Mouse (Mus musculus): ENCODE results near the gene Nat8f2. TPM values are rescaled to one million over a fixed set of nuclear protein-coding genes. Genes with fewer than 3 reads are reported as not detected.
"Not testable (repeated sequence)": the region's sequence is repeated elsewhere in the genome, so short reads cannot be mapped to it uniquely, and the experiment has no call there.

Nat8f2 gene
- polyA plus RNA-seq, 1 experiment from 2014 or later = 0.01 TPM

GRCm38 (mm10) chr6:85839982-85840381, 29.0 kb downstream of the Nat8f2 start:
- in situ Hi-C loops (cut with MboI; ENCODE audit: low pct_unique_long_range_greater_than_20kb) = no loop called here
- CTCF ChIA-PET = interaction anchor here (1.2 kb wide), 1 partner anchor 11 kb away, joined by 4 read pairs; no protein-coding TSS in a partner anchor
- POLR2A ChIA-PET = no interaction called here
- DNase-seq (ENCODE audit: low read depth, low spot score) (no peak), ATAC-seq (no peak)
- TF ChIP-seq CTCF (IDR thresholded peaks at IDR 0.05) = no peak
- H3K27me3 ChIP-seq = no peaks in the 10 kb centered on the region

DNA sequence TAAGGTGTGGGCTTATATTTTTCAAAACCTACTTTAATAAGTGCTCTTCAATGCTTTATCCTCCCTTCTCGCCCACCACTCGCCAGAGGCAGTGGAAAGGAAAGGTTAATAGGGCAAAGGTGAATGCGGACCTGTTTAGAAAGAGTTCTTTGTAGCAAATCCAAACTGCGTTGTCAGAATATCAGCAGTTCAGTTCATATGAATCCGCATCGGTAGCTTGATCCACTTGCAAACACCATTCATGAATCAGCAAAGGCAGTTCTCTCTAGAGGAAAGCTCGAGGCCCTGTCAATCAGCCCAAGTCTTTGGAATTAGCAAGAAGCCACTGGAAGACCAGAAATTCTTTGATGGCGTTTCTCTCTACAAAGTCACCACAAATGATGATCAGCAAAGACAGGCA, 30.3 kb downstream of the Nat8f2 start:
- in situ Hi-C loops (cut with MboI; ENCODE audit: low pct_unique_long_range_greater_than_20kb) = no loop called here
- CTCF ChIA-PET = no interaction called here
- TF ChIP-seq CTCF (IDR thresholded peaks at IDR 0.05) = no peak

GRCm38 (mm10) chr6:85837307-85837706, 31.7 kb downstream of the Nat8f2 start:
- in situ Hi-C loops (cut with MboI; ENCODE audit: low pct_unique_long_range_greater_than_20kb); ATAC-seq; H3K27me3 ChIP-seq; DNase-seq (ENCODE audit: low read depth, low spot score); POLR2A ChIA-PET; CTCF ChIA-PET: not testable (repeated sequence)

More for the DNA sequence above, 30.3 kb downstream of the Nat8f2 start:
- no peak for DNase-seq (ENCODE audit: low read depth, low spot score)
- H3K27me3 ChIP-seq = no peaks in the 10 kb centered on the region
- no peak for ATAC-seq
- POLR2A ChIA-PET = no interaction called here

GRCm38 (mm10) chr6:85836827-85837226, 32.1 kb downstream of the Nat8f2 start:
- ATAC-seq; CTCF ChIA-PET; POLR2A ChIA-PET; H3K27me3 ChIP-seq; DNase-seq (ENCODE audit: low read depth, low spot score); in situ Hi-C loops (cut with MboI; ENCODE audit: low pct_unique_long_range_greater_than_20kb): not testable (repeated sequence)

DNA sequence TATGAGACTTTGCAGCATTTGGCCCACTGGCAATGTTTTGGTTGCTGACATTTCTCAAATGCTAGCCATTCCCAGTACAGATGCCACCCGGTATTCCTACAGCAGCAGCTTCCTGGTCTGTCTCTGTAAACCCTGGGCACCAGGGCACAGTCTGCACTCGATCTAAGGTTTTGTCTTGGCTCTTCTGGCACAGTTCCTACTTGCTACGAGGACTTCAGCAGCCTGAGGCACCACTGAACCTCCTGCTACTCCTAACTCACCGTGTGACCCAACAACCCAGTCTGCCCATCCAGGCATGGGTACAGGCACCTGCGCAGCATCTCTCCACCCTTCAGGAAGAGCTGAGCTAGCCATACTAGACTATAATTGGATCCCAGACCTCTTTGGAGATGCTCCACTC, 32.9 kb downstream of the Nat8f2 start:
- in situ Hi-C loops (cut with MboI; ENCODE audit: low pct_unique_long_range_greater_than_20kb); H3K27me3 ChIP-seq; CTCF ChIA-PET; ATAC-seq; POLR2A ChIA-PET; DNase-seq (ENCODE audit: low read depth, low spot score): not testable (repeated sequence)

DNA sequence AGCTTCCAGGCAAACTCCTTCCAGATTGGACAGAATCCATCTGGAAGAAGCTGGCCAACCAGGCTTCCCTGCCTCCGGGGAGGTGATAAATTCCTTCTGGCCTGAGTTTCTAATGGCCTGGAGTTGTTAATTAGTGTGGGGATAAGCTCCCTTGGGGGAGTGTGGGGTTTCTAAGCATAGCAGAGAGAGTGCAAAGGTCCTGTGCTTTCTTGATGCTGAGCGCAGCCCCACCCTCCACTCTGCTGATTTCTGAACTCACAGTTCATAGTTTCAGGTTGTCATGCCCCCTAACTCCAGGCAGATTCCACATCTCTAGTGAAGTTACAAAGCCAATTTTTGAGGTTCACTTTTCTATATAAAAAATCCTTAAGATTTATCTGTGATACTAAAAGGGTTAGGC, 33.9 kb downstream of the Nat8f2 start:
- ATAC-seq; CTCF ChIA-PET; in situ Hi-C loops (cut with MboI; ENCODE audit: low pct_unique_long_range_greater_than_20kb); DNase-seq (ENCODE audit: low read depth, low spot score); POLR2A ChIA-PET; H3K27me3 ChIP-seq: not testable (repeated sequence)

DNA sequence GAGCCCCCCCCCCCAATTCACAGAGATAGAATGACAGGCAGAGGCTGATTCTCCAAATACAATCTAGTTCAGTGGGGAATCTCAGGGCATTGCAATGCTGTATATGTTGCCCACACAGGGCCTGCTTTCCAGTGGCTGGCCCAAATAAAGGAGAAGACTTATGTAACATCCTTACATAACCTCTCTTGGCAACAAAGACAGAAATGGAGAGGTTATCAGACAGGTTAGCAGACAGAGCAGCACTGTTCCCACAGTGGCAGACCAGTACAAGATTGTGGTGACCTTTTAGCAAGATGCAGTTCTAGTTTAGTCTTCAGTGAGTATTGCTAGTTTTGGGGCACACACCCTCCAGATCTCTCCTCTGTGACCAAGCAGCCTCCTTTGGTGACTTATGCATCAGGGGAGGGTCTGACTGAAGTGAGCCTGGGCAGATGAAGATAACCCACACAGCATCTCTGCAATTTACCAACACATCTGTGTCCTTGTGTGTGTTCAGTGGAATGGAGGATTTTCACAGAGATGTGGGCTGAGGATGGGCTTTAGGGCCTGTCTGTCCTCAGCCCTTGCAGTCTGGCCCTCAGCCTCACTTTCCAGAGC, 34.4 kb downstream of the Nat8f2 start:
- ATAC-seq; in situ Hi-C loops (cut with MboI; ENCODE audit: low pct_unique_long_range_greater_than_20kb); H3K27me3 ChIP-seq; CTCF ChIA-PET; POLR2A ChIA-PET; DNase-seq (ENCODE audit: low read depth, low spot score): not testable (repeated sequence)

GRCm38 (mm10) chr6:85831796-85832321, 37.1 kb downstream of the Nat8f2 start, which contains the start of gene Nat8:
Gene Nat8, minus strand, starts transcription at chr6:85832082.
- ATAC-seq (no peak), DNase-seq (ENCODE audit: low read depth, low spot score) (no peak)
- TF ChIP-seq CTCF (IDR thresholded peaks at IDR 0.05) = no peak
- ChIA-PET POLR2A (no interaction called here), CTCF (no interaction called here)
- peaks cover 3% of the 10 kb centered on the region for H3K27me3 ChIP-seq
- in situ Hi-C loops (cut with MboI; ENCODE audit: low pct_unique_long_range_greater_than_20kb) = no loop called here

DNA sequence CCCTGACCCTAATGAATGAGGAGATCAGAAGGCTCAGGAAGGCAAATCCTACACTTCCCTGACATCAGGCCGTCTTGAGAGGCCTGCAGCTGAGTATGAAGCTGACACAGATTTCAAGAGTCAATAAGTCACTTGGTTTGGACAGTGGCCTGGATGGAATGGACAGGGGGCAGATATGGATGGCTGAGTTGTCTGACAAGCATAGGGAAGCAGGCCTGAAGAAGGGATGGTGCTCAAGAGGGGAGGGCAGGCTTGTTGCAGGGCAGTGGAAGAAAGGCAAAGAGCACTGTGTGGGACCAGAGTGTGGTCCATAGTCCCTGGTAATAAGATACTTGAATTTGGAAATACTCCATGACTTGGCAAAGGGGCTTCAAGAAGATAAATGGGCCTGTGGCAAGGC, 39.5 kb downstream of the Nat8f2 start:
- DNase-seq (ENCODE audit: low read depth, low spot score) = no peak
- no peak for ATAC-seq
- TF ChIP-seq CTCF (IDR thresholded peaks at IDR 0.05) = no peak
- H3K27me3 ChIP-seq = peaks cover 10% of the 10 kb centered on the region
- ChIA-PET CTCF (no interaction called here), POLR2A (no interaction called here)
- in situ Hi-C loops (cut with MboI; ENCODE audit: low pct_unique_long_range_greater_than_20kb) = loop anchor here (5.0 kb wide), 1 partner anchor 178 kb away; no protein-coding TSS in a partner anchor

- CTCF ChIA-PET = no interaction called here
- peaks cover 15% of the 10 kb centered on the region for H3K27me3 ChIP-seq
Observed at GRCm38 (mm10) chr6:85825886-85826285, 43.1 kb downstream of the Nat8f2 start.

GRCm38 (mm10) chr6:85823382-85824090, 45.4 kb downstream of the Nat8f2 start:
- in situ Hi-C loops (cut with MboI; ENCODE audit: low pct_unique_long_range_greater_than_20kb) = no loop called here
- DNase-seq (ENCODE audit: low read depth, low spot score) (no peak), ATAC-seq (no peak)
- ChIA-PET POLR2A (no interaction called here), CTCF (no interaction called here)
- peaks cover 15% of the 10 kb centered on the region for H3K27me3 ChIP-seq
- no peak for TF ChIP-seq CTCF (IDR thresholded peaks at IDR 0.05)

More at GRCm38 (mm10) chr6:85825886-85826285, 43.1 kb downstream of the Nat8f2 start:
- in situ Hi-C loops (cut with MboI; ENCODE audit: low pct_unique_long_range_greater_than_20kb) = loop anchor here (5.0 kb wide), 1 partner anchor 181 kb away; no protein-coding TSS in a partner anchor
- no peak for DNase-seq (ENCODE audit: low read depth, low spot score)
- POLR2A ChIA-PET = no interaction called here
- TF ChIP-seq CTCF (IDR thresholded peaks at IDR 0.05) = no peak
- no peak for ATAC-seq
